ENCODE assay signal across 8 mouse cellular contexts in the genomic region with DNA sequence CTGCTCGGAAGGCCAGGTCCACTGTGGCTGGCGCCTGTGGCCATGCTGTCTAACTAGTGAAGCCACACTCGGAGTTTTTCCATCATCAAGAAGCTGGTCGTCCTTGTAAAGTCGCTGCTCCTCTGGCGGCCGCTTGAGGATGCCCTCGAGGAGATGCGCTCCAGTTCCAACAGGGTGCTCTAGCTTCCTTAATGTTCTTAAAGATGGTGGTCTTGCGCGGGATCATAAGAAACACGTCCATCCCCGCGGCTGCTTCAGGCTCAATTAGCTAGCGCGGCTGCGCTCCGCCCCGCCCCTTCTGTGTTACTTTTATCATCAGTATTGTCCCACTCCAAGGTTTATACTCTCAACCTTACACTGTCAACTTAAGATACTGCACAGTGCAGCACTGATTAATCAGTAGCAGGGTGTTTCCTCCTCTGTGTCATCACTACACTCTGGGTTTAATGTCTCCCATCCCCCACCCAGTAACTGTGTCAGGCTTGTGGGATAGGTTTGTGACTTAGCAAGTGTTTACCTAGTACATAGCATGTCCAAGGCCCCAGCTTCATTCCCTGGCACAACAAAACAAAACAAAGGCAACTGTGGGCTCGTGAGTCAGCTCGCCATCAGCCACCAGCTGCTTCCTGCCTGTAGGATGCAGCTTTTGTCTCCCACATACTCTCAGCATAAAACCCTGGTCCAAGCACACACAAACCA. TPM values are rescaled to one million over a fixed set of nuclear protein-coding genes. Genes with fewer than 3 reads are reported as not detected.
A peak's percentile ranks its signal among the peaks of the same experiment; 100 is the strongest.
DNase-seq lines count a peak whose midpoint lies in the region; ATAC-seq lines count a peak whose summit lies in the region.

No protein-coding gene starts in this region.

- H3K9ac ChIP-seq in kidney, embryonic 16.5 days (replicated peaks; ENCODE audit: low read length), result no peak overlapping the region
- H3K9ac ChIP-seq in forebrain, embryonic 12.5 days, result no peak overlapping the region
- no peak overlapping the region for H3K9ac ChIP-seq in midbrain, embryonic 13.5 days (replicated peaks)

- no peak overlapping the region for H3K4me2 ChIP-seq in kidney, embryonic 16.5 days (replicated peaks; ENCODE audit: low read depth, low read length)
- no peak overlapping the region for H3K4me2 ChIP-seq in forebrain, embryonic 12.5 days
- H3K4me2 ChIP-seq in midbrain, embryonic 13.5 days (replicated peaks), result no peak overlapping the region

- 72% methylated on average over 21 of the region's 21 CpGs for WGBS in kidney, embryonic 16.5 days
- 61% methylated on average over 21 of the region's 21 CpGs for WGBS in forebrain, embryonic 12.5 days
- WGBS in midbrain, embryonic 13.5 days, result 70% methylated on average over 21 of the region's 21 CpGs

- H3K4me3 ChIP-seq in kidney, embryonic 16.5 days (ENCODE audit: low read length), result no peak overlapping the region
- H3K4me3 ChIP-seq in forebrain, embryonic 12.5 days (replicated peaks), result no peak overlapping the region
- no peak overlapping the region for H3K4me3 ChIP-seq in midbrain, embryonic 13.5 days (replicated peaks)

- no peak for DNase-seq in kidney, adult 8-10 months
- DNase-seq in MN1 (ENCODE audit: low spot score), result peak; percentile 54
- DNase-seq in cerebellum, adult 8-10 months, result no peak
- no peak for DNase-seq in gastrocnemius, postnatal 4 days (ENCODE audit: low spot score in 2 of 2)

- peaks cover 15% of the 10 kb centered on the region for H3K4me1 ChIP-seq in kidney, embryonic 16.5 days (ENCODE audit: insufficient read depth, low read length)
- peaks cover 50% of the 10 kb centered on the region for H3K4me1 ChIP-seq in forebrain, embryonic 12.5 days
- peaks cover 42% of the 10 kb centered on the region for H3K4me1 ChIP-seq in midbrain, embryonic 13.5 days (replicated peaks)

- H3K27ac ChIP-seq in kidney, embryonic 16.5 days (ENCODE audit: low read length), result no peak overlapping the region
- no peak overlapping the region for H3K27ac ChIP-seq in forebrain, embryonic 12.5 days
- H3K27ac ChIP-seq in midbrain, embryonic 13.5 days, result 0 out of 2 replicates have a peak overlapping the region, but pooled peaks have one; percentile 6

- H3K9me3 ChIP-seq in kidney, embryonic 16.5 days (ENCODE audit: low read length), result no peaks in the 10 kb centered on the region
- no peaks in the 10 kb centered on the region for H3K9me3 ChIP-seq in forebrain, embryonic 12.5 days
- H3K9me3 ChIP-seq in midbrain, embryonic 13.5 days, result no peaks in the 10 kb centered on the region

- ATAC-seq in kidney, embryonic 16.5 days (ENCODE audit: low FRiP score, low TSS enrichment), result peak; percentile 72
- ATAC-seq in forebrain, embryonic 12.5 days (ENCODE audit: low FRiP score), result peak; percentile 56
- ATAC-seq in midbrain, embryonic 13.5 days, result peak; percentile 71
- ATAC-seq in erythroblast, adult 5-6 weeks (replicated peaks; ENCODE audit: low FRiP score, poor library complexity, severe bottlenecking), result no peak

- H3K27me3 ChIP-seq in kidney, embryonic 16.5 days (ENCODE audit: insufficient read depth, low read length), result peaks cover 9% of the 10 kb centered on the region; the same call in 1 of the 2 replicates
- peaks cover 20% of the 10 kb centered on the region for H3K27me3 ChIP-seq in forebrain, embryonic 12.5 days
- H3K27me3 ChIP-seq in midbrain, embryonic 13.5 days, result peaks cover 15% of the 10 kb centered on the region

- H3K36me3 ChIP-seq in kidney, embryonic 16.5 days (ENCODE audit: insufficient read depth, low read length), result no peaks in the 10 kb centered on the region
- H3K36me3 ChIP-seq in forebrain, embryonic 12.5 days (replicated peaks), result no peaks in the 10 kb centered on the region
- H3K36me3 ChIP-seq in midbrain, embryonic 13.5 days, result no peaks in the 10 kb centered on the region

RNA-seq across cellular contexts. Expression of gene Pou2f1, which starts 41.1 kb away (rescaled TPM):
- 14.0 and 20.6 TPM in 2 replicates for polyA plus RNA-seq in kidney, embryonic 16.5 days (2015; fragmentation: Nextera tagmentation; extraction: Ambion mirVana)
- 27.8 and 29.6 TPM in 2 replicates for polyA plus RNA-seq in forebrain, embryonic 12.5 days (2016; fragmentation: Nextera tagmentation; extraction: Ambion mirVana)
- 26.0 and 27.7 TPM in 2 replicates for polyA plus RNA-seq in midbrain, embryonic 13.5 days (2015; fragmentation: Nextera tagmentation; extraction: Ambion mirVana)
- 15.7 and 22.1 TPM in 2 replicates for total RNA-seq in erythroblast, adult 5-6 weeks (2015; ENCODE audit: low replicate concordance)
- 13.9 and 14.8 TPM in 2 replicates for total RNA-seq in erythroblast, adult 5-6 weeks (2017; ENCODE audit: low replicate concordance)
- 10 to 100 TPM; 11.2 TPM for total RNA-seq in gastrocnemius, postnatal 4 days (2021)
